Mouse (Mus musculus) cortical plate, adult 2 months (tissue): ENCODE measurements around the gene Vmp1. TPM values are rescaled to one million over a fixed set of nuclear protein-coding genes. Genes with fewer than 3 reads are reported as not detected.

Experiments used
- H3K27ac ChIP-seq: fragments of 200-500 bp; 2 replicates; pipeline ENCODE4 v1.5.1; 2012; ENCODE audit warnings: low read length, control low read depth, inconsistent platforms; ENCODE audit not compliant: insufficient read depth
- H3K4me1 ChIP-seq: fragments of 200-500 bp; 2 replicates; pipeline ENCODE4 v1.6.1; 2011; ENCODE audit warnings: low read length; ENCODE audit not compliant: control insufficient read depth, insufficient read depth
- H3K4me3 ChIP-seq: fragments of 200-500 bp; 2 replicates; pipeline ENCODE4 v1.5.1; 2011; ENCODE audit warnings: mild to moderate bottlenecking, low read length, control low read depth; ENCODE audit not compliant: insufficient read depth
- CTCF ChIP-seq: fragments of 200-500 bp; IDR thresholded peaks from 2 replicates; pipeline ENCODE4 v1.5.1; 2011; ENCODE audit warnings: mild to moderate bottlenecking, control low read depth, low read length; ENCODE audit not compliant: insufficient read depth; ENCODE audit errors: extremely low read depth
- POLR2A ChIP-seq: fragments of 200-500 bp; IDR thresholded peaks from 2 replicates; pipeline ENCODE4 v1.6.1; 2011; ENCODE audit warnings: mild to moderate bottlenecking, low read length, control low read depth; ENCODE audit not compliant: insufficient read depth; ENCODE audit errors: extremely low read depth
- polyA plus RNA-seq: library from polyadenylated mRNA; depleted of rRNA; stranded (reverse); fragments of >200 nt; gene quantifications from 2 replicates; pipeline ENCODE4 v1.2.3, GENCODE M21; 2012; rRNA removed

Gene Vmp1
- polyA plus RNA-seq, 1 experiment = 131 TPM

DNA sequence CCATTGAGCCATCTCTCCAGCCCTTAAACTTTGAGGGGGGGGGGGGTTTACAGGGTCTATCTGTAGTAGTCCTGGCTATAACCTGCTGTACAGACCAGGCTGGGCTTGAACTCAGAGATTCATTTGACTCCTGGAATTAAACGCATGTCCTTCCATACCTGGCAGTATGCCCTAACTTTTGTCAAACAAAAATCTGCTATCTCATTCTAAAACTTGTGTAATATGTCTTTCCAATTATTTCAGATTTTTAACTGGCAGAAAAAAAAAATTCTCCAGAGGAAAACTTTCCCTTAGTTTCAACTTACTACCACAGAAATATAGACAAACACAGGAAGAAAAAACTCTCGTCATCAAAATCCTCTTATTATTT is 143.2 kb downstream of the Vmp1 start:
- no peak for TF ChIP-seq POLR2A
- TF ChIP-seq CTCF = no peak
- Histone ChIP-seq H3K4me1 (no peaks in the 10 kb centered on the region; the same call in 1 of the 2 replicates), H3K27ac (no peak overlapping the region), H3K4me3 (no peak overlapping the region)

GRCm38 (mm10) chr11:86539716-86540475 is 143.7 kb downstream of the Vmp1 start:
- H3K4me3 ChIP-seq = no peak overlapping the region
- H3K27ac ChIP-seq = no peak overlapping the region
- H3K4me1 ChIP-seq = no peaks in the 10 kb centered on the region; the same call in 1 of the 2 replicates
- TF ChIP-seq CTCF (no peak), POLR2A (no peak)

- no peaks in the 10 kb centered on the region; the same call in 1 of the 2 replicates for H3K4me1 ChIP-seq
- no peak overlapping the region for H3K4me3 ChIP-seq
- no peak for TF ChIP-seq POLR2A
- no peak for TF ChIP-seq CTCF
- H3K27ac ChIP-seq = no peak overlapping the region
Observed at GRCm38 (mm10) chr11:86538786-86539185, 144.8 kb downstream of the Vmp1 start.

GRCm38 (mm10) chr11:86534201-86534910 is 149.3 kb downstream of the Vmp1 start:
- Histone ChIP-seq H3K27ac (no peak overlapping the region), H3K4me1 (no peaks in the 10 kb centered on the region)

More at GRCm38 (mm10) chr11:86534201-86534910, 149.3 kb downstream of the Vmp1 start:
- no peak overlapping the region for H3K4me3 ChIP-seq
- TF ChIP-seq CTCF = no peak
- TF ChIP-seq POLR2A = no peak

Other genes with a start within 250 kb of the Vmp1 start
- gene Rnft1, start 199.2 kb downstream of the Vmp1 start, polyA plus RNA-seq = 10.8 and 14.4 TPM in 2 replicates
- 24.7 and 25.3 TPM in 2 replicates for gene Rps6kb1, start 139.0 kb downstream of the Vmp1 start, polyA plus RNA-seq
- 6.6 and 6.7 TPM in 2 replicates for gene Tubd1, start 138.8 kb downstream of the Vmp1 start, polyA plus RNA-seq
- 8.0 and 8.2 TPM in 2 replicates for gene Ptrh2, start 149 bp upstream of the Vmp1 start, polyA plus RNA-seq
- gene Cltc, start 73.7 kb upstream of the Vmp1 start, polyA plus RNA-seq = 321 and 326 TPM in 2 replicates
- gene Dhx40, start 123.9 kb upstream of the Vmp1 start, polyA plus RNA-seq = 11.1 TPM in 2 replicates